Mouse (Mus musculus) retina, postnatal 7 days (tissue): ENCODE measurements around the gene Cep126.

Experiments
- DNase-seq: peaks from one replicate; pipeline ENCODE4 v3.0.0-alpha.2; 2012; ENCODE audit warnings: low read depth, low spot score

Gene Cep126

DNA sequence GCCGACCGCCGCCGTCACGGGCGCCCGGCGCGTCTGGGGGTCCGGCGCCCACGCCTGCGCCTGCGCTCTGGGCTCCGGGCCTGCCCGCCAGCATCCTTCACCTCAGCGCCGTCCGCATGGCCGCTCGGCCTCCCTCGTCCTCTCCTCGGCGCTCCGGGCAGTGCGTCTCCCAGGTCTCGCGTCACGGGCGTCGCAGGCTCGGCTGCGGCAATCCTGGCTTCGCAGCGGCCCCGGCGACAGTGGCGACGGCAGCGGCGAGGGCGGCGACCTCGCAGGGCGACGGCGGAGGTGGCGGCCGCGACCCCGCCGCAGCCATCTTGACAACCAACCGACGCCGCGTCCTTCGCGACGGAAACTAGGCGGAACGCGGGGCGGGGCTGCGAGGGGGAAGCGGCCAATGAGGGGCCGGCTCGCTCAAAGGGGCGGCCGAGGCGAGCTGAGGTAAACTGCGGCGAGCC, at the start of gene Cep126:
TSS of gene Cep126 (minus strand) at position 178 of the 458 bp plus-strand sequence.
- peak; percentile 67 for DNase-seq

DNA sequence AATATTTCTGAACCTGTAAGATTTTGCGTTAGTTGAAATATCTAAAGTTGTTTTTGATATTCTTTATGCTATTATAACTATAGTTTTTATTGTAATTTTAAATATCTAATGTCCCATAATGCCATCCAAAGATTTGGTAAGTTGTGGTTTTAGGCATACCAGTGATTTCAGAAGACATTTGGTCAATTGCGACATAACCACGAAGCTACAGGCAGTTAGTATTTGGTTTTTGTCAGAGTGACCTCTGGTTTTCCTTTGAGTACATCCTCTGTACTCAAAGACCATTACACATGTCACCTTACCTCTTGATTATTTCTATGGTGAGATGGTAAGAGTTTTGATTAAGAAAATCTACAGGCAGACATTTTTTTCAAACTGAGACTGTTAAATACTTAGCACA, 45.5 kb upstream of the Cep126 start:
- DNase-seq = no peak

- DNase-seq = no peak
Measured at GRCm38 (mm10) chr9:8177099-8177498, 43.0 kb upstream of the Cep126 start.

- no peak for DNase-seq
Measured at GRCm38 (mm10) chr9:8157011-8157410, 22.9 kb upstream of the Cep126 start.

- no peak for DNase-seq
Measured at GRCm38 (mm10) chr9:8139501-8139900, 5.4 kb upstream of the Cep126 start.

GRCm38 (mm10) chr9:8133586-8134115, 443 bp downstream of the Cep126 start:
- DNase-seq = no peak

DNA sequence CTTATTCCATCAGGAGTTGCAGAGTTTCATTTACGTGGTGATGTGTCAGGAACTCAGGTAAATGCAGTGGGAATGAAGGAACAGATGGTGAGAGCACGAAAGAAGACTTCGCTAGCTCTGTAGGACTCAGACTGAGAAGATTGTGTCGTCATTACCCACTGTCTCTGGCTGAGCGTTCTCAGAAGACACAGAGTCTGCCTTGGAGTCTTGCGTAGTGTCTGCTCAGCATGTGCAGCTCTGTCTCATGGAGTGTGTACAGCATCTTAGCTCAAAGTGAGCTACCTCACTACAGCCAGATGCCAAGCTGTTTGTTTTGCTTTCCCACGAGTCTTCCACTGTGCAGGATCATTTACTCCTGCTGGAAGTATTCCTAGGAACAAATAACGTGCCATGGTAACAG, 10.6 kb downstream of the Cep126 start:
- no peak for DNase-seq

GRCm38 (mm10) chr9:8114516-8114915, 19.6 kb downstream of the Cep126 start:
- no peak for DNase-seq

DNA sequence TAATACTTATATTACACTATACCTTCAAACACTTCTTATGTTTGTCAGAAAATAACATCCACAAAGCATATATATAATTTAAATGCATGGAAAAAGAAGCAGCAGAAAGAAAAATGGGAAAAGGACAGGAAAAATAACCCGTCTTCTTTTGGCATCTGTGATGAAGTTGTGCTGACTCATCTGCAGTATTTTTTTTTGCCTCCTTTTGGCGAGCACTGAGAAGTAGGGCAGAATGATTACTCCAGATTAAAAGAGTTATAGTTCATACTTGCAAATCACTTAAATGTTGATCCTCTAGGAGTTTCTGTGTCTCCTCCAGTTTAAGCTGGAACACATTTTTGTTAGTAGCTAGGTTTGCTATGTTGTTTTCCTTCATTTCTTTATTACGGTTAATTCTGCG, 31.0 kb downstream of the Cep126 start:
- no peak for DNase-seq

- DNase-seq = no peak
Measured at GRCm38 (mm10) chr9:8100962-8101361, 33.1 kb downstream of the Cep126 start.

DNA sequence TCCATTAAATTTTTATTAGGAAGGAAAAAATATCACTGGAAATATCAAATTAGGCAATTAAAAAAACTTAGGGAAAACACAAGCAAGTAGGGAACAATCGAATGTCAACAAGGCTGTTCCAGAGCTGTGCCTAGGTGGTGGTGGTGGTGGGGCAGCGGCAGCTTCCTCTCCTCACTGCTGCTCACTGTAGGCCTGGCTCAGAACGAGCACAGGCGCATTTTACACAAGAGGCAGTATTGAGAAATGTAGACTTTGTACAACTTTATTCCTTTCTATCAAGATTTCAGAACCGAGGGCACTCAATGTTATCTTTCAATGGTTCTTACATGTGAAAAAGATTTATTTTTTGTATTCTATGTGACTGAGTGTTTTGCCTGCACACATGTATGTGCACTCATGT, 55.2 kb downstream of the Cep126 start:
- DNase-seq = no peak

- DNase-seq = no peak
Measured at GRCm38 (mm10) chr9:8074345-8074744, 59.7 kb downstream of the Cep126 start.

DNA sequence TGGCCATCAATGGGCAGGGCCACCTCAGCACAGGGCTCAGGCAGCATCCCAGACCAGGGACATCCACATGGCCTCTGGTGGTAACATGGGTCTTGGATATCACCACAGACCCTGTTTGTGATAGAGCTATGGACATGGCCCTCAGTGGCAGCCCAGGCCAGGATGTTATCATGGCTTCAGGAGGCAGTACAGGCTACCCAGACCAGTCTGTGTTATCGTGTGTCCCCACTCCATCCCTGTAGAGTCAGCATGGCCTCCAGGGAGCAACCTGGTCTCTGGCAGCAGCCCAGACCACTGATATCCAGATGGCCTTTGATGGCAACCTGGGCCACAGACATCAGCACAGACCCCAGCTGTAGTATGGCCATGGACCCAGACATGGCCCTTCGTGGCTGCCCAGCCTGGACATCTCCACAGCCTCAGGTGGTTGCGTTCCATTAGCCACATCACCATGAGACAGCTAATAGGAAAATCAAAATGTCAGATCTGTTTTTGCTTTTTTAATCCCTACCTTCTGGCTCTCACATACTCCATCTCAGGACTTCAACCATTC, 60.8 kb downstream of the Cep126 start:
- no peak for DNase-seq

DNA sequence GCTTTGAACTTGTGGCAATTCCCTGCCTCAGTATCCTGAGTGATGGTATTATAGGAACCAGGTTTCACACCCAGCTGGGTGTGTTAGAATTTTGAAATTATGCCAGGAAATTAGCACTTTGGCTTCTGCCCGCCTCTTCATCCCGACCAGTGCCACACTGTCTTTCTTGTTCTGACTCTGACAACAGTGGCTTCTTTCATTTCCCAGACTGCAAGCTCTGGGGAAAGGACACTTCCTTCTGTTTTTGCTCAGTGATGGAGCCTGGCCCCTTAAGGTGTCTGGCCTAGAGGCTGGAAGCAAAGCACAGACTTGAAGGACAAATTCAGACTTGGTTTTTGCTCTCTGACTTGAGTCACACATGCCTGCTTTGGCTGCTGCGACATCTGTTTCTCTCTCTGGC, 74.5 kb downstream of the Cep126 start:
- DNase-seq = no peak

- DNase-seq = no peak
Measured at GRCm38 (mm10) chr9:8054831-8055230, 79.3 kb downstream of the Cep126 start.

- no peak for DNase-seq
Measured at GRCm38 (mm10) chr9:8043044-8043387, 91.1 kb downstream of the Cep126 start.

DNA sequence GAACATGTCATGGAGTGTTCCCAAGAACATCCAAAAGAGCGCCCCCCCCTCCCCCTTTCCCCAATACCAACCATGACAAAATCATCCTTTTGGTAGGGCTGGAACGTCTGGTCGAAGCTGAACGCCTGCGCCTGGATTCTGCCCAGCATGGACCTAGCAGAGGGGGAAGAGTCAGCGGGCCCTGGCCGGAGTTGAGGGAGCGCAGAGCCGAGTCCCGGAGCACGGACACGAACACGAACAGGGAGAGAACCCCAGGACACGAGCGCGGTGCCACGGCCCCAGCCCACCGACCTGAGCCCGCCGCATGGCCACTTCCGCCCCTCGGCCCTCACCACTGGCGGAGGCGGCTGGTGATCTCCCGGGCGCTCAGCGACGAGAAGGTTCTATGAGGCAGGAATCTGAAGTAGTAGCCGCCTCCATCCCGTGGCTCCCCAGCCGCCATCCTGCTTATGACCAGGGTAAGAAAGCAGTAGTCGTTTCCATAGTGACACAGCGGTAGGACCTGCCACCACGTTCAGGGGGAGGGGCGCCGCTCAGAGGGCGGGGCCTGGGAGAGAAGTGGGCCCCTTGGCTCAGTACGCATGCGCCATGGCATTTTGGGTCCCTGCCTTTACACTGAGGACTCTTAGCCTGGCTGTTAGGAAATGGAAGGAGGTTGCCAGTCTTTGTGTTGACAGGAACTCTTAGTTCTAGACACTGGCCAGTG, 91.6 kb downstream of the Cep126 start, which contains the start of gene Cfap300:
TSS of gene Cfap300 (minus strand) at position 486 of the 706 bp plus-strand sequence.
- DNase-seq = peak; percentile 88

- DNase-seq = no peak
Measured at GRCm38 (mm10) chr9:8035546-8035945, 98.5 kb downstream of the Cep126 start.

DNA sequence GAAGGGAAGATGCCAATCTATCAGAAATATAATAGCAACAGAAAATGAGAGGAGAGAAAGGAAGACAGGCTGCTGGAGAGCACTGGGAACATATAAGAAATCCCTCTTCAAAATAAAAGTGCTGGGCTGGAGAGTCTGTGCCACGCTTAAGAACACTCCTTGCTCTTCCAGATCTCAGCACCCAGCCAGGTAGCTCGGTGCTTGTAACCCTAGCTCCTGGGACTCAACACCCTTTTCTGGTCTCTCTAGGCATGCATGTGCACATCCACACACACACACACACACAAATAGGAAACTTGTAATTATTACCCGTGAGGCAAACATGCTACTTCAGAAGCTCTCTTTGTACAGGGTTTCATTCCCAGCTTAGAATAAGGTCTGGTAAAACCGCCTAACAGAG, 99.0 kb downstream of the Cep126 start:
- no peak for DNase-seq

- no peak for DNase-seq
Measured at GRCm38 (mm10) chr9:8034143-8034542, 100.0 kb downstream of the Cep126 start.

GRCm38 (mm10) chr9:8032847-8033246, 101.2 kb downstream of the Cep126 start:
- no peak for DNase-seq
